Mouse (Mus musculus): ENCODE results near the gene Btbd9.

Gene Btbd9

DNA sequence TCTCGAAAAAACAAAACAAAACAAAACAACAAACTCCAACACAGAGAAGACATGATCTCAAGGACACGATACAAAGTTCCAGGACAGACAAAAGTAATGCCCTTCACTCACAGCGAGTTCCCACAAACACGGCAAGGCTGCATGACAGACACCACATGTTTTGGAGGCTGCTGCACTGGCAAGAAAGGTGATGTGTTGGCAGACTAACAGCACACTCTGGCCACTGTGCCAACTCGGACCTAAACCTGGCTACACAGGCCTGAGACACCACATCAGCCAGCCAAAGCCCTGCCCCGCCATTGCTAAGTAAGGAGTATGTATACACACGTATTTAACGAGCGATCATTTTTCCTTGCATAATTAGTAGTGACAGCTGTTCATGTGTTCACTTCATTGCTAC is 123.9 kb downstream of the Btbd9 start:
- DNase-seq (ENCODE audit: low spot score) = no peak

DNA sequence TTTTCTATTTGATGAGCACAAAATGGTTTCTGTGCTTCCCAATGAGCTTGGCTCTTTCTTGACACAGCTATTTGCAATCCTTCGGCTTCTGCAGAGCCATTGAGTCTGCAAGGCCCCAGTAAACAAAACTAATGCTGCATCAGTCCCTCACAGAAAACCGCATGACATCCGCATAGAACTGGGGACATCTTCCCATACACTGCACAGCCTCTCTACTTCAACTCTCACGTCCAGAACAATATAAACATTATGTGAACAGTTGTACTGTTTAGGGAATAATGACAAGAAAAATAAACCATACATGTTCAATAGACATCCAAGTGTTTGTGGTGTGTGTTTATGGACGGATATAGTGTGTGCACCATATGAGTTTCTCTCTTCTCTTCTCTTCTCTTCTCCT is 127.7 kb downstream of the Btbd9 start:
- DNase-seq (ENCODE audit: low spot score) = no peak

DNA sequence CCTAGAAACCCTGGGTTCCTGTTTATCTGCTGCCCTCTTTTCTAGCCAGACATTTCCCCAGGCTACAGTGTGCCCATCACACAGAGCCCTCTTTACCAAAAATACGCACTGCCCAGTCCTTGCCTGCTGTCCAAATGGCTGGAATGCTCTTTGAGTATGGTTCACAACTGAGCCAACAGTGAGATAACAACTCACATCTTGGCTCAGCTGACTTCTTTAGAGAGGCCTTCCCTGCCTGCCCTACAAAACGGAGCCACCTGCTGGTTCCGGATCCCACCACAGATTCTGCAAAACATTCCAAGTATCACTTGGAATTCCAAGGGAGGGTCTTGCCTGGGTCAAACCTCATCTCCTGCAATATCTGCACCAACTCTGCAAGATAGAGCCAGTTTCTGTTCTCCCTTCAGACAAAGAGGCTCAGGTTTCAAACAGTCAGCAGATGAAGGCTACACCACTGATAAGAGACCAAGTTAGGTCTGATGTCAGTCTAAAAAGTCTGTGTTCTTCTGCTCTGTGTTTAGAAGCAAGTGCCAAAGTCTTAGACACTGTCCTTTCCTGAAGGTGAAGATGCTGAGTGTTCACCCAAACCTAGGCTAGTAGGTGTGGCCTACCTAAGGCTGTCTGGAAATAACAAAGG is 130.4 kb downstream of the Btbd9 start:
- DNase-seq (ENCODE audit: low spot score) = no peak

DNA sequence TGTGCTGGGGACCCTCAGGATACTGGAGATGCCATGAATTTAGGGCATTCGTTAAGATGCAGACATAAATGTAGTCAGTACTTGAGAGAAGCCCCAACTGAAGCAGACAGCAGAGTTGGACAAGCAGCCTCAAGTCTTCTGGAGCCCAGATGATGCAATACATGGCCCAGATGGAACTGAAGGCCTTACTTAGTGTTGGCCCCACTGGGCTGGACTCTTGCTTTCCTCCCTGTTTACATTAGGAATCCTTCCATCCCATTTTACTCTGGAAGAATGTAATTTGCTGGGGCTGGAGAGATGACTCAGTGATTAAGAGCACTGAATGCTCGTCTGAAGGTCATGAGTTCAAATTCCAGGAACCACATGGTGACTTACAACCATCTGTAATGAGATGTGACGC is 136.6 kb downstream of the Btbd9 start:
- no peak for DNase-seq (ENCODE audit: low spot score)

DNA sequence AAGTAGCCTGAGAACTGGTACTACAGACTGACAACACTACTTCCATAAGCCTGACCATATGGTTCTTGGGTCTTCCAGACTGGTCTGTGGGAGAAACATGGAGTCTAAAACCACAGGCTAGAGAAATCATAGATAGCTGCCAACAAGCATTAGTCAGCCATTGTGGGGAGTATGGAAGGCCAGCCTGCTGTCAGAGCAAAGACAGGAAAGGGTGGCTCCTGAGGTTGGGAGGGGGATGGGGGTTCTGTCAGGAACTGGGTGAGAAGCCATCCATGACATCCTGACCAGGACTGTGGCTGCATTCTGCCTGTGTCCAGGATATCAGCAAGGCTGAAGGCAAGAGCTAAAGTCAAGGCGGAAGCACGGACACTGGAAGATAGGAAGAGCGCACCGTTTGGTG is 137.5 kb downstream of the Btbd9 start:
- no peak for DNase-seq (ENCODE audit: low spot score)

DNA sequence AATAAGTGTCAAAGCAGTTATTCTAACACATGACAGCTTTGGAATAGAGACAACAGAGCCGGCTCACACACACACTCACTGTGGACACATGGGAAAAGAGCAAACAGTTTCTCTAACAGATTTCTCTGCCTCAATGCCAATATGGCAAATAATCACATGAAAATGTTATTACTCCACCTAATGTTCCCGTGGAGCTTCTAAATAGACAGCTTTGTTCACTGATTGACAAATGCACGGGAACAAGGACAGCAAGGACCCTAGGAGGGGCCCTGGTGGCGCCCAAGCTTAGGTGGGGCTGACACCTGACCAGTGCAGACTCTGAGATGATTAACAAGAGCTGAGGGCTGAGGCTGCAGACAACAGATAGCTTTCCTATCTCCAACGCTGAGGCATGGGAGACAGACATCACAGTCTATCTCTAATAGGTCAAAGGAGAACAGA is 140.2 kb downstream of the Btbd9 start:
- no peak for DNase-seq (ENCODE audit: low spot score)

DNA sequence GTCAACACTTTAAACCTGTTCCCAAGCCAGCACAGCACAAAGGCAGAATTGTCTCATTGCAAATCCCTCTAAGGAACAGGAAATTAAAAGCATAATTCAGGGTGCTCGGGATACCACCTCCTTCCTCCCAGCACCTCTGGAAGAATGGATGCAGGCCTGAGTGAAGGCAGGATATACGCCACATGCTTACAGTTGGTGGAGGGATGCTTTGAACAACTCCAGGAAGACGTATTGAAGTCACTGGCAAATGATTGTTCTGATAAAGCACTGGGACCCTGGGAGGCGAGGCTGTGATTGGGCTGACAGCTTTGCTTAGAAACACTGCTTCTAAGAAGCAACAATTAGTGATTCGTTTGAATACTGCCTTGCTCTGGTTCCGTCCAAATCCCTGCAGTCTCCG is 140.8 kb downstream of the Btbd9 start:
- DNase-seq (ENCODE audit: low spot score) = no peak

DNA sequence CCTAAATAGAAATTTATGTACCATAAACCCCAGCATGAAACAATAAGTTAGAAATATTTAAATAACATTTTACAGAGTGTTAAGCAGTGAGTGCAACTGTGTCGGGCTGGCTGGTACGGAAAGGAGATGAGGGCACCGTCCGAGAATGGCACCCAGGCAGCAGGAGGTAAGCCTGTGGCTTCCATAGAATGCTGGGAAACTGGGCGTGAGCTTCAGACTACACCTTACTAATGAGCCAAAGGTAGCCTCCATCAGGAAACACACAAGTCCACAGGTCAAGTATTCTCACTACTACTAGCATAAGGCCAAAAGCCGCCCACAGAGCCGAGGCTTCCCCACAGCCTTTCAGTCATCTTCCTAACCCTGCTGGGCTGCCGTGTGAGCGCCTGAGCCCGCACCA is 144.2 kb downstream of the Btbd9 start:
- no peak for DNase-seq (ENCODE audit: low spot score)

DNA sequence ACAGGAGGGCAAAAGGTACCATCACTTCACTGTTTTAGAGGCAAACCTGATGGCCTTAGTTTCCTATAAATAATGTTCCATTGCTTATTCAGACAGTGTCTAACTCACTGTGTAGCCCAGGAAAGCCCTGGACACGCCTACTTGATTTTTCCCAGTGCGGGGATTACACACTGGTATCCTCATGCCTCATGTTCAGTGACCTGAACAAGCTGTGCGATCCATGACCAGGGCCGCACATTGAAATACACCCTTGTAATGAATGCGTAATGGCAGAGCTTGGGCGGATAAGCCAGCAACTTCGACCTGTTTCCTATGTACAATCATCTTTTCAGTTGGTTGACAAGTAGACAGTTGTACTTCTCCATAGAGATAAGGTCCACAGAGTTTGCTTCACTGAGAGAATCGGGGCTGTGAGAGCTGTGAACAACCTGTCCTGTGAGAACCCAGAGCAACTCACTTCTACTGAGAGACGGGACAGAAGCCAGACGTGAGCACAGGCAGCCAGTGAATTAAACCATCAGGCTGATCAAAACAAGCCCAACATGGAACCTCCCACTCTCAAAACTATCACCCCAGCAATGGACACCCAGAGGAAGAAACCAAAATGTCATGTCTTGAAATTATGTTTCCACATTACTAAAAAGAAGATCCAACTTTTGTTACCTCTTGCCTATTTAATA is 145.2 kb downstream of the Btbd9 start:
- no peak for DNase-seq (ENCODE audit: low spot score)

DNA sequence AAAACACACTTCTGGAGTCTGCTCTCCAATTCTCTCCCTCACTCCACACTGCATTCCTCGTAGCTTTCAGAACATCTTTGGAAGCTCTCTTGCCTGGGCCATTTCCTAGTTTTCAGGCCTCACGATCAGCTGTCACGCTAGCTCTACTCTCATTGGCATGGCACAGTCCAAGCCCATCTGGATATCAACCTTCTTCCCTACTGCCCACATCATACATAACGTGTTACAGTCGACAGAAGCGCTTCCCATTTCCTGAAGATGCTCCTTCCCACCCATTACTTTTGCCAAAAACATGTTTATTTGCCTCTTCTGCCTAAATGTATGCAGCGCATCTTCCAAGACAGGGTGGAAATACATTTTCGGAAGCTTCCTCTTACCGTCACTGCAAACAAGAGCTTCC is 147.6 kb downstream of the Btbd9 start:
- DNase-seq (ENCODE audit: low spot score) = no peak

DNA sequence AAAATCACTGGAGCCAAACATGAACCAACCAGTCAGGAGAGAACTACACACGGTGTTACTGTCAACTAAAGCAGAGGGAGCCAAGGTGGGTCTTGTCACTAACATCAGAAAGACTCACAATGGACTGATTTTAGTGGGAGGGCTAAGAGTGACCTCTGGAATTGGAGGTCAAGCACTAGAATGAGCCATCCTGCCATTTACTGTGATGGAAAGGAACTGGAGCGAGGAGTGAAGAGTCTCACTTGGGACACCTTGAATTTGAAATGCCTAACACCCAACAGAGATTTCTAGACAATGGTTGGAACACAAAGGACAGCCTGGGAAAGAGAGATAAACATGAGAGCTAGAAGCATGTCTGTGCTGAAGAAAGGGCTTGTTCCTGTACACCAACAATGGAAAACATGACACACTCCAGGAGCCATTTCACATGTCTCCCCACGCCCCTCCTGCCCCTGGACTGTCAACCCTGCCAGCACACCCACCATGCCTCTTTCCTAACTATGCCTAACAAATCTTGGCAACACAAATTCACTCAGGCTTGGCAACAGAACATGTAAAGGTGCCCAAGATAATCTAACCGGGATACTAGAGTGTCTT is 152.9 kb downstream of the Btbd9 start:
- no peak for DNase-seq (ENCODE audit: low spot score)

DNA sequence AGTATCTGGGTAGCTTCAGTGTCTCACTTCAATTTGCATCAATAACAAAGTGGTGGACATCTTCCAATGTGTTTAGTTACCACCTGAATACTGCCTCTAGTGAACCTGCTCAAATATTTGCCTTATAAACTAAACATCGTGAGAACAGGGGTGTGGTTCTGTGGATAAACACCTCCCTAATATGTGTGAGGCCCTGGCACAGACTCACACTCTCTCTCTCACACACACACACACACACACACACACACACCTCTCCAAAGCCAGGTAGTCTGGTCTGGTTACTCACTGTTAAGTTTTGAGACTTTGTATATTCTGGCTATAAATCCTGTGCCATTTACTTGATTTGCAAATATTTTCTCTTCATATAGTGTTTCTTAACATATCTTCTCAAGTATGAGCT is 154.0 kb downstream of the Btbd9 start:
- DNase-seq (ENCODE audit: low spot score) = no peak

DNA sequence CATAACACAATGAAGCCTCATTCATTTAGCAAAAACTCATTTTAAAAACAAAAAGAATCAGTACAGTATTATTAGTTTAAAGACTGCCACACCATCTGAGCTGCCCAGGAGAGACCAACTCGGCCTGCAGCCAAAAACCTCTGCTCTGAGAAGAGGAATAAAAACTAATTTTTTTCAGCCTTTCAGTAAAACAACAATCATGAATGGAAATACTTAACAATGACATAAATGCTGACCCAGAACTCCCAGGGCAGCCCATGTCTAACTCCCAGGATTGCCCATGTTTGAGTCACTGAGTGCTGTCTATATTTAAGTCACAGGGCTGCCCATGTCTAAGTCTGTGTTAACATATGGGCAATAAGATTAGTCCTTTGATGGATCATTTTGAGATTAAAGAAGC is 155.0 kb downstream of the Btbd9 start:
- DNase-seq (ENCODE audit: low spot score) = no peak

DNA sequence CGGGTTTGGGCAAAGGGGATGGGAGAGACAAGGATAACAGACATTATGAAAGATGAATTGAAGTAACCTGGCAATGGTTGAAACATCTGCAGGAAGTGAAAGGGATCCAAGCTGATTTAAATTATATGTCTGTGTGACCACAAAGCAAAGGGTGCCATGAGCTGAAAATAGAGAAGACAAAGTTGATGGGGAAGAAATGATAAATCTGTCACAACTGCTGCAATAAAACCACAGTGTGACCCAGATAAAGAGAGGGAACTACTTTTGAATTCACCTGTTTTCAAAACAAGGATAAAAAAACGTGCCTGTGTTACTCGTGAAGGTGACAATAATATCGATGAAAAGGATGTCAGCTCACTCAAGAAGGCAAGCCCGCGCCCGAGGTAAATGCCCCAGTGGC is 156.8 kb downstream of the Btbd9 start:
- no peak for DNase-seq (ENCODE audit: low spot score)

DNA sequence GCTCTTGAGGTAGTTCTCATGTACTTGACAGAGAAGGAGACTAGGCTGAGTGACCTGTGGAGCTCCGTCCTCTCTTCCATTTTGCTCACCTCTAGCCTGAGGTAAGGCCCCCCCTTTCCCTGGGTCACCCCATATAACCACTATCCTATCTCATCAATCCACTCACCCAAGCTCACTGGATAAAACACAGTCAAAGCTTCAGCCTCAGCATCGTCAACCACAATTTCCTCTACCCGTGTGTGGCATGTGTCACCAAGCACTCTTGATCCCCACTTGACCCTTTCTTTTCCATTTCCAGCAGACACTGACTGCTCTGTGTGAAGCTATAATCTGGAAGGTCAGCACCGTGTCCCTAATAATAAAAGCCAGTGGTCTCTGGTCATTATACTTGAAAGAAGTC is 157.8 kb downstream of the Btbd9 start:
- no peak for DNase-seq (ENCODE audit: low spot score)

DNA sequence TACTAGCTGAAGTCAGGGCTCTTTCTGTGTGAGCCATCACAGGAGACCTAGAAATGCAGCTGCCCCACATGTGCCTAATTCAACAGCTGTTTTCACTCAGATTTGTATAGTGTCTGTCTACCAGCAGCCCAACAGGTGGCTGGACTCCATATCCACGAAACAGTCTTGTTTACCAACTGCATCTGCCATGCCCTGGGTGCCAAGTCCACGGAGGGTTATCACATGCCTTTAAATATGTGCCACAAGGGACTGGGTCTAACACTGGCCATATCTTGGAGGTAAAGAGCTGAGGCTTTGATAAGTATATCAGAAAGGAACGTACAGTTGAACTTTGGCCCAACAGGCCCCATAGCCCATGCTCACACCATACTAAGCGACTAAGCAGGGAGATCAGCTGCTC is 159.2 kb downstream of the Btbd9 start:
- DNase-seq (ENCODE audit: low spot score) = no peak

DNA sequence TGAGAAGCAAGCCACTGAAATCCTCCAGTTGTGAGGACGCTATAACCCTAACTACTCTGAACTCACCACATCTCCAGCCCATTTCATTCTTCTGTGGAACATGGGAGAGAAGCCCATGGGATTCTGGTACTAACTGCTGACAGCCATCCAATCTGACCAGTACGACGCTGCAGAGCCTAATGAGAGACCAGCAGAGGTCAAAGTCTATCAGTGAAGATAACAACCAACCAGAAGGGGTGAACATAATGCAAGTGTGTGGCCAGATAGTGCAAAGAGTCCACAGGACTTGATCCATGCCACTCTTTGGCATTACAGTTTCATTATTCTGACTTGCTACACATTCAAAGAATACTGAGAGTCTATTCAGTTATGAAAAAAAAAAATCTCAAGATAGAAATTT is 160.6 kb downstream of the Btbd9 start:
- no peak for DNase-seq (ENCODE audit: low spot score)

DNA sequence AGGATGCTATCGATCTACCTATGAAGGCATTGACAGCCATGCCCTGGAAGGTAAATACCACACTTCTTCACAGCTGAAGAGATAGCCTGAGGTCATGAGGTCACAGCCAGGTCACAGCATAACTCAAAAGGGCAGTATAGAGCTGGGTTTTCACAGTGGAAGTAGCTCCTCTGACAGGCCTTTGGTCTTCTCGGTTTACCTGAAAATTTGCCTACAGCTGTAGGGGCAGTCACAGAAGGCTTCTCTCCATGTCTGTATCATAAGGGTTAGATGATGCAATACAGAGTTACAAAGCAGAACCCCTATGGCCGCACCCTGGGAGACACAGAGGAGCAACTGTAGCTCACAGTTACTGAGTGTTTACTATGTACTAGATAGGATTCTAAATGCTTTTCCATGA is 163.3 kb downstream of the Btbd9 start:
- DNase-seq (ENCODE audit: low spot score) = no peak

DNA sequence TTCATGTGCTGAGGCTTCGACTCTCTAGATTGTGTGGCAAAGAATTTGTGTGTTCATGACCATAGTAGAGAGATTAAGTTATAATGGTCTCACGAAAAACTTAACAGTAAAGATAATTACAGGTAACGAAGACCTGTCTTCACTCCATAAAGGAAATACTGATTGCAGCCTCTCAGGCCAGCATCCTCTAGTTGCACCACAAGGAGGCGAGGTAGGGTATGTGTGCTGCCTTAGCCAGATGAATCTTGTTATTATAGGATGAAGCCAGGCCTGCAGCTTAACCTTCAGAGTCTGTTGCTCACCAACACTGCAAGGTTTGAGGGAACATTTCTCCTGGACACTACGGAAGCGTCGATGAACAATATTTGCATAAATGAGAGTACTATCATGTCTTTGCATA is 170.3 kb downstream of the Btbd9 start:
- no peak for DNase-seq (ENCODE audit: low spot score)

DNA sequence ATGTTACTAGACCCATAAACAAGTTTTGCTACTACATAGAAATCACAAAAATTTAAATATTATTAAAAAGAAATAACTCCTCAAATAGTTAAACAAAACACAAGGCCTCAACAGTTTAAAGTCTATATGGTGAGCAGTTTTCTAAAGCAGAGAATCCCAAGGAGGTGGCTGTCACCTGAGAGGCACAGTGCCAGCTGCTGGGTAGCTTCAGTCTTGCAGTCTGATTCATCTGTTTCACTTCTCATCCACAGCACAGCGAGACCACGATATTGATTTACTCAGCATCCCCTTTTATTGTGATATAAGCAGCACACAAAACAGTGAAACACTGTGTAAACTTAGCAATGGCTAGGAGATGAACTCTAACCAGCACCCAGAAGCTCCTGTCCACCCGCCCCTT is 173.4 kb downstream of the Btbd9 start:
- no peak for DNase-seq (ENCODE audit: low spot score)

DNA sequence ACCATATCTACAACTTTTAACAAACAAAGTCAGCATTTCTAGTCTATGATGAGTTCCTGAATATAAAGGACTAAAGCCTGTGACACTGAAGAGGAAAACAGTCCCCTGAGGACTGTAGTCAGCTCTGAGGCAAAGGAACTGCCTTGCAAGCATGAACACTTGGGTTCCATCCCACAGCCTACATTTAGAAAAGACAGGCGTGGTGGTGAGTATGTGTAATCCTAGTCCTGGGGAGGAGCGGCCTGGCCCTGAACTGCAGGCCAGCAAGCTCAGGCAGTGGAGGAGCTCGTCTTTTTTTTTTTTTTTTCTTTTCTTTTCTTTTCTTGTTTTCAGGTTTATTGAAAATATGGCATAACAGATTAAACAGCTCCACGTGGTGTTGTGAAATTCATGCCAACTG is 181.0 kb downstream of the Btbd9 start:
- DNase-seq (ENCODE audit: low spot score) = no peak

DNA sequence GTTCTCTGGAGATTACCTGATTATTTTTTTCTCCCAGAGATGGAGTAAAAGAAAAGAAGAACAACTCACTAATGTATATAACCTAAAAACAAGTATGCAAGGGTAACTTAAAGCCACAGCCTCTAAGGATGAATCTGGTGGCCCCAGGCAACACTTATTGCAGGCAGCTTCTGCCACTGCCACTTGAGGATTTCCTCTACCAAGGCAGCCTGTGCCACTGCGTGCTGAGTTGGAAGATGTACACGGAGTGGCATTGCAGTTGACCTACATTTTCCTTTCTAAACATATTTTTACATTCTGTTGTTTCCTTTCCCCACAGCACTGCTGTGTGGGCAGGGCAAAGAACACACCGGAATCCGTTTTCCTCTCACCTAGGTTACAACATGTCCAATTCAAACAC is 184.3 kb downstream of the Btbd9 start:
- no peak for DNase-seq (ENCODE audit: low spot score)

DNA sequence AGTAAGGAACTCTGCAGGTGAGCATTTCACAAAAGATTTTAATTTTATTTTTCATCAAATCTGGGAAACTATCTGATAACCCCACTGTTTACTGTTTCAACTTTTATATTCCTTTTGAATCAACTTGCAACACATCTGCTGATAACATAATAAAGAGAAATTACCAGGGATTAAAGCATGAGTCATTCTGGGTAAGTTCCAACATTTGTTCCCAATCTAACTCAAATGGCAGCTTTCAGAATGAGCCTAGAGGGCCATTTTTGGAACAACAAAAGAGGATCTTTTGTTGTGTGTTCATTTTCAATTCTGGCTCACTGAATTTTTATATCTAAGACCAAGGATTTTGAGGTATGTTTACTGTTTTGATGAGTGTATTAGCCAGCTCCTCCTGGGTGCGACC is 185.1 kb downstream of the Btbd9 start:
- no peak for DNase-seq (ENCODE audit: low spot score)

DNA sequence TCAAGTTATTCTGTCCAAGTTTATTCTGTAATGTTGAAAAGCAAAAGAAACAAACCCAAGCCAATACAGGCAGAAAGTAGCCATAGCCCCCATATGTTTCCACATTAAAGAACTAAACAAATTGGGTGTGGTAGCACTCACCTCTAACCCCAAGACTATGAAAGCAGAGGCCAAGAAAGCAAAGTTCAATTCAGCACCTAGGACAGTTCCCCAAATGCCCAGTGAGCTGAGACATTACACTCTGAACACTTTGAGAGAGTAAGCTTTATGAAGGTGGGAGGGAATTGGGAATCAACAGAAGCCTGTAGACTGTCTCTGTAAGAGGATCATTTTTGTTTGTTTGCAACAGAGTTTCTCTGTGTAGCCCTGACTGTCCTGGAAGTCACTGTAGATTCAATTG is 186.6 kb downstream of the Btbd9 start:
- DNase-seq (ENCODE audit: low spot score) = no peak
